Mouse (Mus musculus): Measurements from ENCODE around the gene Tspyl2.
A peak's percentile ranks its signal among the peaks of the same experiment; 100 is the strongest.

DNA sequence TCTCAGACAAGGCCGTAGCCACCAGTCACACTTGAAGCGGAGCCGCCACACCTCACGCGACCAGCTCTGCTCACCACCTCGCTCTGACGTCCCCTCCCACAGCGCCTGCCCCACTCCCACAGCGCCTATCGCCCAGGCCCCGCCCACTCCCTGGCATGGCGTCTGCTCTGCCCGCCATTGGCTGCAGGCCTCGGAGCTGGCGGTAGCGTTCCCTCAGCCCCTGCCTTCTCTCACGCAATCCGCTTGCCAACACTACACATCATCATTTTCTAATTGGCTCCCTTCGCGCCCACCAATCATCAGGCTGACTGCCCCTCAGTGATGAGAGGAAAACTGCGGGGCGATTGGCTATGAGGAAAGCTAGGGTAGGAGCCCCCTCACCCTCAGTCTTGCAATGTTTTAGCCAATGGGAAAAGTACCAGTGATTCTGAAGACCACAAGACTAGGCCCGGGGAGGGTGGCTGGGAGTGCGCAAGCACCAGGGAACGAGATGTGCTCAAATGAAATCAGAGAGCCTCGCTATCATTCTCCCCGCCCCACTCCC lies at the start of gene Tspyl2:
- TF ChIP-seq CTCF (IDR thresholded peaks at IDR 0.05; ENCODE audit: control insufficient read depth, insufficient read depth, low read length) = no peak
- TF ChIP-seq POLR2A (IDR thresholded peaks at IDR 0.05; ENCODE audit: borderline replicate concordance, control insufficient read depth, low read depth, low read length) = peak; percentile 82; the same call in 1 of the 2 replicates

All from bone marrow, adult 2 months (tissue).